Mouse (Mus musculus): Measurements from ENCODE around the gene Asb3. TPM values are rescaled to one million over a fixed set of nuclear protein-coding genes. Genes with fewer than 3 reads are reported as not detected.
"Not testable (repeated sequence)": the region's sequence is repeated elsewhere in the genome, so short reads cannot be mapped to it uniquely, and the experiment has no call there.

Gene Asb3
- total RNA-seq, 2 experiments from 2014 or later = 15.8 to 18.5 TPM

DNA sequence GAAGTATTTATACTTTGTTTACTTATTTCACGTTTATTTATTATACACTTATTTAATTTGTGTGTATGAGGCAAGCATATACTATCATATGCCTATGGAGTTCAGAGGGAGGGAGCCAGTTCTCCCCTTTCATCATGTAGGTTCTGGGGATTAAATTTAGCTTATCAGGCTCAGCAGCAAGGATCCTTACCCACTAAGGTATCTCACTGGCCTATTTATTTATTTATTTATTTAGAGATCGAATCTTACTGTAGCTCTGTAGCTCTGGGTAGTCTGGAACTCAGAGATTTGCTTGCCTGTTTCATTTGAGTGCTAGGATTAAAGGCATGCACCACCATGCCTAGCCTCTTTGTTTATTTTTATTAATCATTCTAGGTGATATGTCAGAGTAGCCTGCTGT, 113.5 kb downstream of the Asb3 start:
- ATAC-seq (replicated peaks; ENCODE audit: poor library complexity, severe bottlenecking) = no peak

- ATAC-seq (replicated peaks; ENCODE audit: poor library complexity, severe bottlenecking) = peak; percentile 90
These were observed 114.8 kb downstream of the Asb3 start for GRCm38 (mm10) chr11:31000028-31000427.

GRCm38 (mm10) chr11:31001169-31001908, 116.1 kb downstream of the Asb3 start:
- ATAC-seq (replicated peaks; ENCODE audit: poor library complexity, severe bottlenecking) = no peak

DNA sequence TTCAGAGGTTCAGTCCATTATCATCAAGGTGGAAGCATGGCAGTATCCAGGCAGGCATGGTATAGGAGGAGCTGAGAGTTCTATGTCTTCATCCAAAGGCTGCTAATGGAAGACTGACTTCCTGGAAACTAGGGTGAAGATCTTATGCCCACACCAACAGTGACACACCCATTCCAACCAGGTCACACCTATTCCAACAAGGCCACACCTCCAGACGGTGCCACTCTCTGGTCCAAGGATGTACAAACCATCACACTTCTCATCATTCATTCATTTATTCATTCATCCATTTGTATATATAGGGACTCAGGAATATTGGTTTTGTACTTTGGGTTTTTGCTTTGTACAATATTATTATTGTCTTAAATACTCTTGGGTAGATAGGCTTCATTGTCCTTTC, 124.5 kb downstream of the Asb3 start:
- ATAC-seq (replicated peaks; ENCODE audit: poor library complexity, severe bottlenecking) = not testable (repeated sequence)

GRCm38 (mm10) chr11:31017466-31017865, 132.2 kb downstream of the Asb3 start:
- not testable (repeated sequence) for ATAC-seq (replicated peaks; ENCODE audit: poor library complexity, severe bottlenecking)

DNA sequence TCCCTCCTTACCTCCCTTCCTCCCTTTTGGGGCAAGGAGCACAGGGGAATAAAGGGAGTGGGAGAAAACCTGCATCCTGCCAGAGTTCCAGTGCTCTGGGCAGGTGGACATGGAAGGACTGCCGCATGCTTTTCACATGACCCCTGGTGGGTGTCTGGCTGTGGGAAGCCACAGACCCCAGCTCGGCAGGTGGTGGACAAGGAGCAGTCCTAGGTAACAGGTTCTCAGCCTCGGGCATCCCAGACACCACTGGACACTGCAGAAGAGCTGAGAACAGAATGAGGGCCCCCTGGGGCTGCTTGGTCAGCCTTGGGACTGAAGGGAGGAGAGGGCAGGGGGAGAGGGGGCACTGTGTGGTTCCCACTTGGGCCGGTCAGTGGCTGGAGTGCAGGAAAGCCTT, 149.7 kb downstream of the Asb3 start:
- no peak for ATAC-seq (replicated peaks; ENCODE audit: poor library complexity, severe bottlenecking)

DNA sequence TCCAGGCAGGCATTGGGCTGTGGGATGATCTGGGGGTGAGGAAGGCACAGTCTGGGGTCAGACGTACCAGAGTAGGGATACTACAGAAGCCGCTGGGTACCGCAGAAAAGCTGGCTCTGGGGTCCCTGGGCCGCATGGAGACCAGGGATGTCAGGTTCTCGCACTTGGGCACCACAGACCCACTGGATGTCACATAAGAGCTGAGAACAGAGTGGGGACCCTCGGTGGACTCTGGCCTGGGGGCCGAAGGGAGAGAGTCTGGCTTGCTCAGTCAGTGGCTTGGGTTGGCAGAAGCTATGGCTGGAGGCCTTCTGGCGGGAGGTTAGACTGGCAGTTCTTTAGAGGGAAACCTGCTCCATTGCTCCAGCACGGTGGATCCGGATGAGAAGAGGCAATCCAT, 204.8 kb downstream of the Asb3 start:
- ATAC-seq (replicated peaks; ENCODE audit: poor library complexity, severe bottlenecking) = no peak

DNA sequence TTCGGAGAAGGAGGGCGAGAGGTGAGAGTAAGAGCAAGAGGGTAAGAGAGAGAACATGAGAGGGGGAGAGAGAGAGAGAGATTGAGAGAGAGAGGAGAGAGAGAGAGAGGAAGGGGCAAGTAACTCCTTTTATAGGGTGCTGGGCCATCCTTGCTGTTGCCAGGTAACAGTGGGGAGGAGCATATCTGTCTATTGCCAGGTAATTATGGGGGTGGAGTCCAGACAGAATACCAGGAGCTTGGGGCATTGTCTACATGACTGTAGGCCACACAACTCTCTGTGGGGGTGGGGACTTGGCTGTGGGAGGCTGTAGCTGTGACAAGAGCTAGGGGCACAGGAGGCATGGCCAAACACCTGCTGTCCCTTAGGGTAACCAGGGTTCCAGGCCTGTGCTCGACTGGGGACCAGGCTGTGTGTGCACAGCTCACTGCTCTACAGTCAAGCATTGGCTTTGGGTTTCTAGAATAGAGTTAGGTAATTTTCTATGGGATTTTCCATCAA, 205.3 kb downstream of the Asb3 start:
- no peak for ATAC-seq (replicated peaks; ENCODE audit: poor library complexity, severe bottlenecking)

- ATAC-seq (replicated peaks; ENCODE audit: poor library complexity, severe bottlenecking) = not testable (repeated sequence)
These were observed 214.3 kb downstream of the Asb3 start for GRCm38 (mm10) chr11:31099519-31099918.

GRCm38 (mm10) chr11:31102188-31102587, 217.0 kb downstream of the Asb3 start:
- no peak for ATAC-seq (replicated peaks; ENCODE audit: poor library complexity, severe bottlenecking)

- ATAC-seq (replicated peaks; ENCODE audit: poor library complexity, severe bottlenecking) = no peak
These were observed 220.1 kb downstream of the Asb3 start for GRCm38 (mm10) chr11:31105364-31105763.

DNA sequence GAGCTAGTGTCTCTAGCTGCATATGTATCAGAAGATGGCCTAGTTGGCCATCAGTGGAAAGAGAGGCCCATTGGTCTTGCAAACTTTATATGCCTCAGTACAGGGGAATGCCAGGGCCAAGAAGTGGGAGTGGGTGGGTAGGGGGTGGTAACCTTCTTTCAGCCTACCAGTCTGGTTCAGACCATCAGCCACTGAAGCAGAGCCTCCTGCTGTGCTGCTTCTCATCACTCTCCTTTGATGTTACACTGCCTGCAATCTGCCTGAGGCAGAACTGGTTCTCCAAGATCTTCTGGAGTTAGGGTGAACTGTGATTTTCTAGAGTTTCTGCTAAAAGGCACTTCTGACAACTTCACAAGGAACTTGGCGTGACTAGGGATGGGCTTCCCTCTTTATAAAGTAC, 241.7 kb downstream of the Asb3 start:
- ATAC-seq (replicated peaks; ENCODE audit: poor library complexity, severe bottlenecking) = not testable (repeated sequence)

- not testable (repeated sequence) for ATAC-seq (replicated peaks; ENCODE audit: poor library complexity, severe bottlenecking)
These were observed 248.5 kb downstream of the Asb3 start for GRCm38 (mm10) chr11:31133726-31134125.

DNA sequence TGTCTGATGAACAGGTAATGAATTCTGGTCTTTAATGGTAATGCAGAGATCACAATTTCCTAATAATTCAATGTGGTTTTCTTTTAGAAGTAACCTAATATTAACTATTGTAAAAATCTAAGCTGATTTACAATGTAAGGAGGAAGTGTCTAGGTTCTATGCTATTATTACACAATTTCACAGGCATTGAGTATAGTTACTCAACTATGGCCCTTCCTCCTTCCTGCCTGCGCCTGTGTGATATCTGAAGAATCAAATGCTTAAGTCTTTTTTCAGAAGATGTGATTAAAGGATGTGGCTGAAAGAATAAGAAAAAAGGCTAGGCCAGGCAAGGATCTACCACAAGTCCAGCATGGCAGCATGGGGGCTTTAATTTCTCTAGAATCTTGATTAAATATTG, 249.6 kb downstream of the Asb3 start:
- peak; percentile 94 for ATAC-seq (replicated peaks; ENCODE audit: poor library complexity, severe bottlenecking)

DNA sequence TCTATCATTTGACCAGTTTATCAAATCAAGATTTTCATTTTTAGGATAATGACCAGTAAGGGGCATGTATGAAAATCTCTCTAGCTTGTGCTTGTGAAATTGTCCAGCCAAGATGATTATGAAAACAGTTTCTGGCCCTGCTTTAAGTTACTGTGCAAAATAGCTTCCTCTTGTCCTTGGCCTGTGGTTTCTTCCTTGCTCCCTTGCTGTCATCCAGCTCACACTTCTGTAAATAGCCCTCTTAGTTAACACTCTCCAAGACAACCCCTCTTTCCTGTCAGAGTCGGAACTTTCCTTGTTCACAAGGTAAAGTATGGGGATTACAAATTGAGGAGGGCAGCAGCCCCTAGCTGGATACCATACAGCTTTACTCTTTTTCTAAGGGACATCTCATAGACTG, 253.2 kb downstream of the Asb3 start:
- ATAC-seq (replicated peaks; ENCODE audit: poor library complexity, severe bottlenecking) = peak; percentile 61; the same call in 1 of the 2 replicates

Other genes with a start within 250 kb of the Asb3 start
- 2.1 and 13.6 TPM in 2 replicates for gene Acyp2, start 235.8 kb upstream of the Asb3 start, total RNA-seq (2014; fragmentation: Nextera tagmentation)
- gene Acyp2, start 235.8 kb upstream of the Asb3 start, total RNA-seq (2017) = 0.72 and 4.3 TPM in 2 replicates
- gene Psme4, start 113.7 kb upstream of the Asb3 start, total RNA-seq (2014; fragmentation: Nextera tagmentation) = 36.4 and 46.1 TPM in 2 replicates
- gene Psme4, start 113.7 kb upstream of the Asb3 start, total RNA-seq (2017) = 51.5 and 51.8 TPM in 2 replicates
- gene Gpr75, start 58 bp upstream of the Asb3 start, total RNA-seq (2014; fragmentation: Nextera tagmentation) = not detected in 2 replicates
- not detected in 2 replicates for gene Gpr75, start 58 bp upstream of the Asb3 start, total RNA-seq (2017)
- 33.5 and 34.9 TPM in 2 replicates for gene Erlec1, start 68.9 kb downstream of the Asb3 start, total RNA-seq (2014; fragmentation: Nextera tagmentation)
- gene Erlec1, start 68.9 kb downstream of the Asb3 start, total RNA-seq (2017) = 27.1 and 33.7 TPM in 2 replicates
- 5.6 and 7.5 TPM in 2 replicates for gene Chac2, start 100.9 kb downstream of the Asb3 start, total RNA-seq (2014; fragmentation: Nextera tagmentation)
- 7.8 and 13.9 TPM in 2 replicates for gene Chac2, start 100.9 kb downstream of the Asb3 start, total RNA-seq (2017)